Mouse (Mus musculus): ENCODE data around the gene Slc25a21. TPM values are rescaled to one million over a fixed set of nuclear protein-coding genes. Genes with fewer than 3 reads are reported as not detected.
A peak's percentile ranks its signal among the peaks of the same experiment; 100 is the strongest.

The Slc25a21 gene
- polyA plus RNA-seq, 1 experiment: 0.47 TPM

DNA sequence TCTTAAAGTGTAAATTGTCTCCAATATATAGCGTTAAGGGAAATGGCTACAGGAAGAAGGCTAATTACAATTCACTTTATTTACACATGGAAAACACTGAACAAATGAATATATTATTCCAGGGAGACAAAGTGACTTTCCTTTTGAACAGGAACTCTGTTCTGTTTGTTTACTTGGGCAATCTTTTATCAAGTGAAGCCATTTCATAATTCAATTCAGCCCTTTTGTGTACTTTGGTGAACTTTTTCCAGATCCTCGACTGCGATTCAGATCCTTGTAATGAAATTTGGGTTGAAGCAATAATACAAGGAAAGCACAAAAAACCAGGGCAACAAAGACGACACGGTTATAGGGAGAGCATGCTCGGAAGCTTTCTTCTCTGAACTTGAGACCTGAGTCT lies 423.3 kb downstream of the Slc25a21 start:
- no peak for DNase-seq (ENCODE audit: low spot score)

GRCm38 (mm10) chr12:56769421-56769820 lies 427.9 kb downstream of the Slc25a21 start:
- DNase-seq (ENCODE audit: low spot score): no peak

GRCm38 (mm10) chr12:56767474-56767873 lies 429.8 kb downstream of the Slc25a21 start:
- no peak for DNase-seq (ENCODE audit: low spot score)

GRCm38 (mm10) chr12:56737104-56737503 lies 460.2 kb downstream of the Slc25a21 start:
- DNase-seq (ENCODE audit: low spot score): no peak

- no peak for DNase-seq (ENCODE audit: low spot score)
These were observed 469.6 kb downstream of the Slc25a21 start for GRCm38 (mm10) chr12:56727631-56728030.

DNA sequence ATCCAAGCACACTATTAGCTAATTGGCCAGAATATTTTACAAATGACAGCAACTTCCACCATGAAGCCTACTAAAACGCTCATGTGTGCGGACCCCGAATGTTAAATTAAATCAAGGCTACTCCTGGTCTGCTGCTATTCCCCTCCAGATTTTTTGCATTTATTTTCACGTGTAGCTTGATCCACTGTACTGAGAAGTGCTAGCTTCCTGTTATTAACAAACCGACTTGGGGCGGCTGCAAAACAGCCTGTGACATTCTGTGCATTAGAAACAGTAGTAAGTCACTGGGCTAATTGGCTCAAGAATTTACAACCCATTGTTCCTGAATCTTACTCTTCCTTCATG lies 478.6 kb downstream of the Slc25a21 start:
- no peak for DNase-seq (ENCODE audit: low spot score)

DNA sequence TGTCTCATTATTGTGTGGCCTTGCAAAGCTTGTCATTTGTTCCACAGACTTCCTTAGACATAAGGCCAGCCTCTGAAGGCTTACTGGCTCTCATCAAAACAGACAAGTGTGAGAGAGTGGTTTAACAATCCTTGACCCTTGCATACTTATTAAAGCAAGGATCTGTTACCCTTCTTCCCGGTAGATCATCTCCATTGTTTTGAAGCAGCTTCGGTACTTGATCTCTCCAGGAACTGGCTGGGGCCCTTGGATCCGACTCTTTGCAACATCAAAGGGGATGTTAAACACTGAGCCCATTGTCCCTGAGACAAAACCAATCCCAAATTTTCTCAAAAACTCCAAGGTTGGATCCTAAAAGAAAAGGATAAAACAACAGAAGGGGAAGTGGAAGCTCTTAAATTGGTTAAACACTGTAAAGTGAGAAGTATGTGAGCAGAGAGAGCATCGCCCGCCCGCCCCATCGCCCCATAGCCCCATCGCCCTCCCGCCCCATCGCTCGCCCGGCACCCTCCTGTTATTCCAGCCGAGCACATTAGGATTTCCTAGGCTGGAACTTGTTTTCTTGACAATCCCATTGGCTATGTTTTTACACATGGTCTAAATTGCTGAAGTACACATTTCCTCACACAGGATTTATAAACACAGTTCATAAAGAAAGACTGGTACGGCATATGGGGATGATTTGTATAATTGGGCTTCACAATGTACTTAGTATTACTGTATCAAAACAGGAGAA lies 479.1 kb downstream of the Slc25a21 start:
- DNase-seq (ENCODE audit: low spot score): no peak

DNA sequence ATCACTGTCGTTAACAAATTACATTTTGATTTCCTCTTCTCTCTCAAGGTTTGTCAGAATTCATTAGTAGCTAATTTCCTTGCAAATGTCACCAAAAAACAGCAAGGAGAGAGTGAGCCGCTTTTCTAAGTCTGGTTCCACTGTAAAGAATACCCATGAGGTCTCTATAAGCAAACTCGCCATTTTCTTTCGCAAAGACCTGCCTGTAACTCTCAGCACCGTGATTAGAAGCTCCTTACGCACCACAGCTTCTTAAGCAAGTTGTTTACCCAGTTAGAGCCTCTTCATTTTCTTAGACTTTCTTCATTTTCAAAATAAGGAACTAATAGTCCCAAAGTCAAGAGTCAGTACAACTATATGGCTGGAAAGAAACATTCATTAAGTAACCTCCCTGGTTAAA lies 496.3 kb downstream of the Slc25a21 start:
- DNase-seq (ENCODE audit: low spot score): no peak

- no peak for DNase-seq (ENCODE audit: low spot score)
These were observed 497.1 kb downstream of the Slc25a21 start for GRCm38 (mm10) chr12:56699915-56700900.

GRCm38 (mm10) chr12:56699351-56699750 lies 497.9 kb downstream of the Slc25a21 start:
- DNase-seq (ENCODE audit: low spot score): no peak

GRCm38 (mm10) chr12:56698191-56698980 lies 498.9 kb downstream of the Slc25a21 start:
- no peak for DNase-seq (ENCODE audit: low spot score)

DNA sequence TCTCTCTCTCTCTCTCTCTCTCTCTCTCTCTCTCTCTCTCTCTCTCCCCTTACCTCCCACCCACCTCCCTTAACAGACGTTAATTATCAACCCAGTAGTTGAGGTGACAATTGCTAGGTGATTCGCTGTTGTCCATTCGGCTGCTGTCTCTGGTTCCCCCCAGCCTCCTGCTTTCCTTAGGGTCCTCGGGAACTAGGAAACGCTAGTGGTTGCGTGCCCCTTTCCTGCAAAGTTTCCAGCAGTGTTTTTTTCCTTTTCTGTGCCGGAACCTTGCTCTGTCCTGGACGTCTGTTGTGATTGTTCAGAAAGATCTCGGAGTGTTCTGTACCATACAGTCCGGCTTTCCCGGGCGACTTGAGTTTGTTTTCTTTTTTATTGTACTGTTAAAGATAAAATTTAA lies 499.5 kb downstream of the Slc25a21 start:
- no peak for DNase-seq (ENCODE audit: low spot score)

- DNase-seq (ENCODE audit: low spot score): no peak
These were observed 500.1 kb downstream of the Slc25a21 start for GRCm38 (mm10) chr12:56697011-56697740.

DNA sequence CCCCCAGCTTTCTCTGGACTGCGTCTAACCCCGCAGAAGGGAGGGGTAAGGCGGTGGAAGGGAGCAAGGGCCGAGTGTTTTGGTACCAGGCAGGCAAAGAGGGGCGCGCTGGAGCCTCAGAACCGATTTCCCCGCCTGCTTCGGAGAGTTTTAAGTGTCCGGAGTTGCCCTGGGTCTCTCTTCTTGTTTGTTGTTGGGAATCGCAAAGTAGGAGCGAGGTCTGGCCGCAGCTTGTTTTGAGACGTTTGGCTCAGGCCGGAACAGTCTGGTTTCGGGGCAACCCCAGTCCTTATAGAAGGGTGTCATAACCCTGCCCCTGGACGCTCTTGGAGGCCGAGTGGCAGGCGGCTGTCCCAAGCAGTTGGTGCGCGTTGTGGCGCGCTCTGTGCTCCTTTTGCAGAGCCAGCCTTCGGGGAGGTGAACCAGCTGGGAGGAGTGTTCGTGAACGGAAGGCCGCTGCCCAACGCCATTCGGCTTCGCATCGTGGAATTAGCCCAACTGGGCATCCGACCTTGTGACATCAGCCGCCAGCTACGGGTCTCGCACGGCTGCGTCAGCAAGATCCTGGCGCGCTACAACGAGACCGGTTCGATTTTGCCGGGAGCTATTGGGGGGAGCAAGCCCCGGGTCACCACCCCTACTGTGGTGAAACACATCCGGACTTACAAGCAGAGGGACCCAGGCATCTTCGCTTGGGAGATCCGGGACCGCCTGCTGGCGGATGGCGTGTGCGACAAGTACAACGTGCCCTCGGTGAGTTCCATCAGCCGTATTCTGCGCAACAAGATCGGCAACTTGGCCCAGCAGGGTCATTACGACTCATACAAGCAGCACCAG lies 500.9 kb downstream of the Slc25a21 start:
- DNase-seq (ENCODE audit: low spot score): no peak

DNA sequence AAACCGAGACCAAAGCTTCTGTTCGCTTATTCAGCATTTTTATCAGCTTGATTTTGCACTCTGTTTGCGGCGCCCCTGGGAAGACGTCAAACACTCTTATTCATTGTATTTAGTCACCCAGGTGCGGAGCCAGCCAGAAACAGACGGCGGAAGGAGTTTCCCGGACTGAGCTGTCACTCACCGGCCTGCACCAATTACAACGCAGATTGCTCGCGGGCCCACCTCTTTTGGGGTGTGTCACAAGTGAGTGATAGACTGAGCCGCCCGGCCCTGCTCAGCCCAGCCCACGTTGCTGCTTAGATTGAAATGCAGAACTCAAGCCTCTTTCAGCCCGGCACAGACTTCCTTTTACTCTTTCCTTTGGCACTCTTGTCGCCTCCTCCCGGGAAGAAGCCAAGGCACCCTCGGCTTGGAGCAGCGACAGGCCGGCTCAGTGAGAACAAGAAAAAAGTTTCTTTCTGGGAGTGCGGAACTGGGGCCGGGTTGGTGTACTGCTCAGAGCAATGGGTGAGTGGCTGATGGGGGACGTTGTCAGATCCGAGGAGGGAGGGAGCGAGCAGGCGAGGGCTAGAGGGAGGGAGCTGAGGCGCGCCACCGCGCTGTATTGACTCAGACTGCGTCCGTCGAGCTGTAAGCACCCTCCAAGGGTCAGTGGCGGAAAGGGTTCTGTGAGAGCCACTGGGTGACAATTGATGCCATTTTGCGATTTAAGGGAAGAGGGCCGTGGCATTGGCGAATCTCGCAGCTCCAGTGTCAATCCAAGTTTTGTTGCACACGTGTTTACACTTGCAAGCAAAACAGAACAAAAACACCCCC lies 501.7 kb downstream of the Slc25a21 start:
- peak; percentile 58 for DNase-seq (ENCODE audit: low spot score)

DNA sequence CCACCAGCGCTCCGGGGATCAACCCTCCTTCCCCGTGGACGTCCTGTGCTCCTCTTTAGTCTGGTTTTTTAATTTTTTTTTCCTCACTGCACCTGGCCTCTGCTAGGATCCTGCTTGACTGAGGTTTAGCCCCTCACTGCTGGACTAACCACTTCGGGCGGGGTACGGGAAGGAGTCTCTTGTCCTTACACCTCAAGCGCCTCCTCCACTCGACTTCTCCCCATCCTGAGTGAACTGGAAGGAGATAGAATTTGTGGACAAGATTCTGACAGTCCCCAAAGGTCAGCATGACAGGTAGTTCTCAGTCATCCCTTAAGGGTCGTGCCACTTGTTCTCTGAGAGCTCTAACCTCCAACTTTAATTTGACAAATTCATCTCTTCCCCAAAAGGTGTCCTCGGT lies 502.3 kb downstream of the Slc25a21 start:
- DNase-seq (ENCODE audit: low spot score): no peak

DNA sequence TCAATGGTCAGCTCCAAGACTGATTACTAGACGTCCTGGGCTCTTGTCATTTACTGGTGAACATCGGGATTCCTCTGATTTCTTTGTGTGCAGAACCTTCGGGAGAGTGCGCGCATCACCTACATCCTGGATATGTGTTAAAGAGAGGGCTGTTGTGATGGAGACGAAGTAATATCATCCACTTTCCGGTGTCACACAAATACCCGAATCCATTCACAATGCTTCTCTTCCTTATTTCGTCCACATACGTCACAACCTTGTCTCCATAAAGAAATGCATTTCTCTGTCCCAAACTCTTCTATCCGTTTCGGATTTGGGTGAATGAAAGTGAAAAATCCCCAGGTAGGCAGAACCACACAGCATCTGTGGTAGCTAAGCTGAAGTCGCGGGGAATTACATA lies 502.9 kb downstream of the Slc25a21 start:
- DNase-seq (ENCODE audit: low spot score): no peak

DNA sequence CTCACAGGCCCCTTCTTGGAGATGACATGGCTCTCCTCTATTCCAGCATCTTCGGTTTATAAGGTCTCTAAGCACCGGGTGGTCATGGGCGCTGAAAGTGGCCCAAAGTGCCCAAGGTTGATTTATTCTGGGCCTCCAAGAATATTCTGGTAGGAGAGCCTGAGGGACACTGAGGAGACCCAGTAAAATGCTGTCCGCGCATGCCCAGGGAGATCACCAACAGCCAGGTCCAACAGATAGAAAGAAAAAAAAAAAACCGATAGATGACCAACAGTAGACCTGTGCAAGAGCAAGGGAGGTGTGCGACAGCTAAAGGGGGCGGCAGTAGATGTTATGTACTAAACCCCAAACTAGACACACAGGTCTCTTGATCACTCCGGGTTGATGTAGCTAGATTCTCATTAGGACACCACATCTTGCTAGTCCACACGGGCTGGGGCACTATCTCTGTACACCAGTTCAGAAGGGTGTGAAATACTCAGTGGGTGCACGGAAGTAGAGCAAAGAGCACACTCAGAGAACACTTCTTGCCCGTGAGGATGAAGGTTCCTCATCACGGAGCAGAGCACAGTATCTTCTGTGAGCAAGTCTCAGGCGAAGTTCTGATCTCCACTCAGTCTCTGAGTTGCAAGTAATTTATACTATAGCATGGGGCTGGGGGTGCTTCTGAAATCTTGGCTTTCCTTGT lies 503.7 kb downstream of the Slc25a21 start:
- no peak for DNase-seq (ENCODE audit: low spot score)

GRCm38 (mm10) chr12:56692536-56692935 lies 504.7 kb downstream of the Slc25a21 start:
- DNase-seq (ENCODE audit: low spot score): no peak
